Mouse (Mus musculus) Patski (cell line): ENCODE data around the gene Cntn5. TPM values are rescaled to one million over a fixed set of nuclear protein-coding genes. Genes with fewer than 3 reads are reported as not detected.

Experiments
- ATAC-seq: fragments of 100-300 bp; one replicate; pipeline ENCODE4 v1.8.0; 2021
- CTCF ChIA-PET: fragments of 350-600 bp; sonication (Branson Sonifier 250); formaldehyde crosslinking; loops from one replicate; lab custom pipeline; 2022; ENCODE audit warnings: inconsistent platforms; lab: Charles Lee
- POLR2A ChIA-PET: fragments of 350-600 bp; sonication (Branson Sonifier 250); formaldehyde crosslinking; loops from one replicate; lab custom pipeline; 2022; ENCODE audit warnings: antibody characterized with exemption, inconsistent platforms; lab: Charles Lee
- DNase-seq: peaks from one replicate; pipeline ENCODE4 v3.0.0-alpha.2; 2011; ENCODE audit warnings: low read depth, low spot score
- H3K27me3 ChIP-seq: fragments of 371-371 bp; one replicate; pipeline ENCODE4 v1.5.1; 2021
- CTCF ChIP-seq: fragments of 100-300 bp; IDR thresholded peaks from one replicate; pipeline ENCODE4 v1.5.1; 2021
- in situ Hi-C: fragments of 300-500 bp; cut with MboI; formaldehyde crosslinking; loops from 3 replicates; pipeline ENCODE4 v1.11.1; 2018; ENCODE audit warnings: low pct_unique_long_range_greater_than_20kb, mixed read lengths
- polyA plus RNA-seq: library from polyadenylated mRNA; unstranded; gene quantifications from one replicate; pipeline ENCODE4 v1.2.3, GENCODE M21; 2021

Cntn5 gene
- polyA plus RNA-seq, 1 experiment from 2014 or later: not detected

DNA sequence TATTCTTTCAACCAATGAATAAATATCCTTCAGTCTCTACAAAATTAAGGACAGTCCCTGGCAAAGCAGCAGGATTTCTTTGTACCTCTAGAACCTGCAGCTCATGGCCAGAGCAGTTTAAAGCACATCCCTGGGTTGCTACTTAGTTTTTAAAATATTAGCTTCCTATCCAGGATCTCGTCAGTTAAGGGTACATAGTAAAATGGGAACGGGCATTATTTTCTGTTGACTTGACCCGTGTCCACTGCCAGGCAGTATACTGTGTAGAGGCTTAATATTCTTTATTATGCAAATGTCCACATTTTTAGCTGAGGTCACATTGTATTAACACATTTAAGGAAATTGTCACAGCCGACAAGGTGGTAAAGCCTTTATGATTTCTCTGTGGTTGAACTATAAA lies 375.0 kb downstream of the Cntn5 start:
- CTCF ChIA-PET: no interaction called here
- H3K27me3 ChIP-seq: peaks cover 6% of the 10 kb centered on the region
- no peak for TF ChIP-seq CTCF
- no peak for ATAC-seq
- POLR2A ChIA-PET: no interaction called here
- no peak for DNase-seq
- in situ Hi-C loops: no loop called here

GRCm38 (mm10) chr9:10529113-10529512 lies 375.5 kb downstream of the Cntn5 start:
- H3K27me3 ChIP-seq: peaks cover 6% of the 10 kb centered on the region
- DNase-seq: no peak
- no peak for TF ChIP-seq CTCF
- in situ Hi-C loops: no loop called here
- ChIA-PET CTCF (no interaction called here), POLR2A (no interaction called here)
- no peak for ATAC-seq

- ChIA-PET POLR2A (no interaction called here), CTCF (no interaction called here)
- in situ Hi-C loops: no loop called here
- DNase-seq (no peak), ATAC-seq (no peak)
- H3K27me3 ChIP-seq: peaks cover 6% of the 10 kb centered on the region
- TF ChIP-seq CTCF: no peak
Measured at GRCm38 (mm10) chr9:10528692-10529091, 375.9 kb downstream of the Cntn5 start.

DNA sequence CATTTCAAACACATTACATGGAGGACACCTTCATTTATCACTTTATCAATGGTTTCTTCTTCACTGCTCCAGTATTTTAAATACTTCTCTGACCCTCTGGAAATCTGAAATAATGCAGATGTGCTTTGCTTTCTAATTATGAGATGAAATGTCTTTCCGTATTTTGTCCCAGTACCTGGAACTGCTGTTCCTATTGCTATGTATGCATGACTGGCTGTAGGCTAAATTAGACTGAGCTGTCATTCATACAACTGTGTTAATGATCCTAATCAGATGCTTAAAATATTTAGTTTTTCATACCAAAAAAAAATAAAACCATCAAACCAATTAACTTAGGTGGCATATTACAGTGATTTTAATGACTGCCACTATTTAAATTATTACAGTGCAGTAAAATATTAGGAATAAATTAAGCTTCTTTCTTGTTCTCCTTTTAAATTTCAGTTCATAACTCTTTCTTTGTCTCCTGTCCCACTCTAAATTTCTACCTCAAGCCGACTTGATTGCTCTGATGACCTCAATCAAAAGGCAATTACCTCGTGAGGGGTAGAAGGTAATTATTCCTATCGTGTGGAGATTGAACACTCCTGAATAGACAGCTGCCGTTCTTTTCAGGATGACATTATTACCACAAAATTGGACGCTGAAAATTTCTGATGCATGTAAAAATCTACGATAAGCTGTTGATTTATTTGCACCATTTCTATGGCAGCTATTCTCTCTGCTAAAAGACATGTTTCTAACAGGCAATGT lies 378.5 kb downstream of the Cntn5 start:
- ATAC-seq (no peak), DNase-seq (no peak)
- H3K27me3 ChIP-seq: peaks cover 6% of the 10 kb centered on the region
- in situ Hi-C loops: no loop called here
- TF ChIP-seq CTCF: no peak
- ChIA-PET CTCF (no interaction called here), POLR2A (no interaction called here)

DNA sequence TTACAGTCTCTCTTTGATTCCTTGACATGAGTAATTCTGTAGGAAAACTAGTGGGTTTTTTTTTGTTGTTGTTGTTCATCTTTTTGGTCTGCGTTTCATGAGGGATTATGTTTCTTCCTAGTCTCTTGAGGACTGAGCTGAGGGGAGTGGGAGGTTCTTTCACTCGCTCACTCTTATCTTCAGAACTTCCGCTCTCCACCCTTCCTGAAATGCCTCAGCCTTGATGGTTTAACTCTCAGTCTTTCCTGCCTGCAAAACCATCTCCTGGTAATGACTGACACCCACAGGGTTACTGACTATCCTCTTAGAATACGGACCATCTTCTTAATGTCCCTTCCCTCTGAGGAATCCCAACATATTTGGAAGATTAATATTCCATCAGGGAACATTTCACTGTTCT lies 382.0 kb downstream of the Cntn5 start:
- ChIA-PET POLR2A (no interaction called here), CTCF (no interaction called here)
- in situ Hi-C loops: no loop called here
- no peak for DNase-seq
- no peak for ATAC-seq
- H3K27me3 ChIP-seq: no peaks in the 10 kb centered on the region
- no peak for TF ChIP-seq CTCF

GRCm38 (mm10) chr9:10521054-10521453 lies 383.5 kb downstream of the Cntn5 start:
- in situ Hi-C loops: no loop called here
- DNase-seq: no peak
- no peak for ATAC-seq
- no peaks in the 10 kb centered on the region for H3K27me3 ChIP-seq
- ChIA-PET CTCF (no interaction called here), POLR2A (no interaction called here)
- no peak for TF ChIP-seq CTCF

DNA sequence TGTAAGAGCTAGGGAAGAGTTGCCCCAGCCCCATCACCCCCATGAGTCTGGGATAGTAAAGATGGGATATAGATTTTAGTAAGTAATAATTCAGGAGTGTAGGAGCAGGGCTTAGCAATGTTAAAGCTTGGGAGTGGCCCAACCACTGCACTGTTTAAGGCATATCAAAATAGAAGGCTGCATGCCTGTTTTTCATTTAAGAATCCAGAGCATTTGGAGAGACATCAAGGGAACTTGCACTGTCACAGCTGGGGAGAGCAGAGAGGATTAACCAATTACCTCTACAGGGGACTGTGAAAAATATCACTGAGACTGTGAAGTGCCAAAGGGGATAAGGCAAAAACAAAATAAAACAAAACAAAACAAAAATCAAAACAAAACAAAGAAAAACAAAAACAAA lies 412.3 kb downstream of the Cntn5 start:
- ChIA-PET CTCF (no interaction called here), POLR2A (no interaction called here)
- no peaks in the 10 kb centered on the region for H3K27me3 ChIP-seq
- no peak for TF ChIP-seq CTCF
- no peak for ATAC-seq
- DNase-seq: no peak
- in situ Hi-C loops: no loop called here

GRCm38 (mm10) chr9:10471484-10472125 lies 433.0 kb downstream of the Cntn5 start:
- H3K27me3 ChIP-seq: no peaks in the 10 kb centered on the region
- in situ Hi-C loops: no loop called here
- no peak for TF ChIP-seq CTCF
- ATAC-seq: no peak
- CTCF ChIA-PET: no interaction called here
- DNase-seq: no peak
- POLR2A ChIA-PET: no interaction called here

DNA sequence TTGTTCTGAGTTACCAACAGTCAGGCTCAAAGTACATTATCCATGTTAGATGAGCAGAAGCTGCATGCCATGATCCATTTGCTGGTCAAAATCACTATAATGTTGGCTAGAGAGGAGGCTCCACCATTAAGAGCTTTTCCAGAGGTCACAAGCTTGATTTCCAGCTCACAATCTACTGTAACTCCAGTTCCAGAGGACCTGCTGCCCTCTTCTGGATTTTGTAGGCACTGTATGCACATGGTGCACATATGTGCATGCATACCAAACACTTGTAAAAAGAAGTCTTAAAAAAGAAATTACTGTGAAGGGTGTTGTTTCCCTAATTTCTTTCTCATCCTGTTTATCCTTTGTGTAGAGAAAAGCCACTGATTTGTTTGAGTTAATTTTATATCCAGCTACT lies 439.8 kb downstream of the Cntn5 start:
- no peaks in the 10 kb centered on the region for H3K27me3 ChIP-seq
- no peak for TF ChIP-seq CTCF
- no peak for ATAC-seq
- in situ Hi-C loops: no loop called here
- CTCF ChIA-PET: no interaction called here
- no peak for DNase-seq
- POLR2A ChIA-PET: no interaction called here

GRCm38 (mm10) chr9:10457900-10458299 lies 446.7 kb downstream of the Cntn5 start:
- no peak for TF ChIP-seq CTCF
- ChIA-PET POLR2A (no interaction called here), CTCF (no interaction called here)
- no peaks in the 10 kb centered on the region for H3K27me3 ChIP-seq
- no peak for ATAC-seq
- in situ Hi-C loops: no loop called here
- no peak for DNase-seq

DNA sequence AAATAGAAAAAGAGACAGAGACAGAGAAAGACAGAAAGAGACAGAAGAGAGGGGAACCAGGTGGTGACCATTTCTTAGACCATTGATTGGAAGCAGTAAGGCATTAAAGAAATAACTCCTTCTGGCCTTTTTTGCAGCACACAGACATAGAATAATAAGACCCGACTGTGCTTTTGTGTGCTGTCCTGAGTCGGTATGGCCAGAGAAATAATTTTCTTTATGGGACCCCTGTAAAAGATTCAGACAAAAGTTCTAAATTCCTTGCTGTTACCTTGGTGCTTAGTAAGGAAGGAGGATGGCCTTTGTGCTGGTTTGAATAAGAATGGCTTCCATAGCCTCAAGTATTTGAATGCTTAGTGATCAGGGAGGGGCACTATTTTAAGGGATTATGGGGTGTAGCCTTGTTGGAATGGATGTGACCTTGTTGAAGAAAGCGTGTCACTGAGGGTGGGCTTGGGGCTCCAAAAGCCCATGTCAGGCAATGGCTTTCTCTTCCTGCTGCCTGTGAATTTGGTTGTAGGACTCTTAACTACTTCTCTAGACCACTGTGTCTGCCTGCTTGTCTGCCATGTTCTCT lies 455.5 kb downstream of the Cntn5 start:
- no peak for DNase-seq
- TF ChIP-seq CTCF: no peak
- in situ Hi-C loops: no loop called here
- H3K27me3 ChIP-seq: no peaks in the 10 kb centered on the region
- POLR2A ChIA-PET: no interaction called here
- ATAC-seq: no peak
- CTCF ChIA-PET: no interaction called here
